Mouse (Mus musculus) olfactory bulb, adult 2 months (tissue): ENCODE results near the gene Scyl2.

Source experiments
- CTCF ChIP-seq: fragments of 200-500 bp; IDR thresholded peaks from 2 replicates; pipeline ENCODE4 v1.5.1; 2012; ENCODE audit warnings: low read depth, mild to moderate bottlenecking, low read length, moderate library complexity; ENCODE audit not compliant: insufficient read depth
- POLR2A ChIP-seq: fragments of 200-500 bp; IDR thresholded peaks from 2 replicates; pipeline ENCODE4 v1.6.1; 2012; ENCODE audit warnings: mild to moderate bottlenecking, low read depth, low read length, moderate library complexity; ENCODE audit not compliant: insufficient read depth

GRCm38 (mm10) chr10:89589877-89590276 is 96.2 kb downstream of the Scyl2 start:
- no peak for TF ChIP-seq POLR2A
- TF ChIP-seq CTCF = no peak
